Mouse (Mus musculus) embryonic fibroblast, embryonic 13.5 days (primary cell): ENCODE data around the gene Pqbp1.

Experiments used
- CTCF ChIP-seq: IDR thresholded peaks from 2 replicates; pipeline ENCODE4 v1.5.1; 2011; ENCODE audit warnings: mild to moderate bottlenecking, control low read depth, low read length, moderate library complexity, borderline replicate concordance; ENCODE audit not compliant: insufficient read depth
- POLR2A ChIP-seq: IDR thresholded peaks from 2 replicates; pipeline ENCODE4 v1.6.1; 2011; ENCODE audit warnings: low read depth, mild to moderate bottlenecking, control low read depth, low read length, moderate library complexity

DNA sequence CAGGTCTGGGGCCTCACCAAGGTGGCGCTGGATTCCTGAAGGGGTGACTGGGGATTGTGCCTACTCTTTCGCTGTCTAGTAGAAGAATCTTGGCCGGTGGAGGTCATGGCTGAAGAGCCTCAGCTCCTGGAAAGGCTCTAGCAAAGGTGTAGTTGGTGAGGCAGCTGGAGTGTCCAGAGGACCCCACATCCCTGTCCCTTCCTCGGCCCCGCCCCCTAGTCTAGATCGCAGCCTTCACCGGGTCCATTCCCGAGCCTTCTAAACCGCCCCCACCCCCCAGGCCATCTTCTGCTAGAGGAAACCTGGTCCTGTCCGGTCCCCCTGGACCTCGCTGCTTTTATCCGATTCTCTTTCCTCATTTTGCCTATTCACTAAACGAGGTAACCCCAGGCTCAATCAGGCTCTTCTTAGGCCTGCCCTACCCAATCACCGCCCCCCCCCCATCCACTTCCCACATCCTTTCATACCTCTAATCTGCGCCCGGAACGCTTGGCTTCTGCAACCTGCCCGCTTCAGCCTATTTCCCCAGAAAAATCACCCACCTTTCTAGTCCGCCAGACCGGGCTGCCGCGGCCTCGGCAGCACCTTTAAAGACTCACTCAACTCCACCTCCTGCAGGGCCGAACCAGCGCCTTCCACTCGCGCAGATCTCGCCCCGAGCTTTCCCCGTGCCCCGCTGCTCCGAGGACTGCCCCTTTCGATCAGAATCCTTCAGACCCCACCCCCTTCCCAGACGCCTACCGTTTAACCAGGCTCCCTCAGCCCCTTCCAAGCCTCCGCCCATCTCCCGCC, 48.2 kb upstream of the Pqbp1 start, which contains the start of gene Hdac6:
- TF ChIP-seq CTCF (no peak), POLR2A (peak; percentile 73)
